Mouse (Mus musculus): ENCODE results near the gene Gm7361. TPM values are rescaled to one million over a fixed set of nuclear protein-coding genes. Genes with fewer than 3 reads are reported as not detected.
A peak's percentile ranks its signal among the peaks of the same experiment; 100 is the strongest.
"Not testable (repeated sequence)": the region's sequence is repeated elsewhere in the genome, so short reads cannot be mapped to it uniquely, and the experiment has no call there.

The Gm7361 gene
- polyA plus RNA-seq (2021): 0.08 TPM

GRCm38 (mm10) chr5:26257391-26257790 is at the start of gene Gm7361:
Gene Gm7361 (plus strand): TSS chr5:26257691.
- POLR2A ChIA-PET; ATAC-seq; CTCF ChIA-PET; H3K27me3 ChIP-seq; in situ Hi-C loops (cut with MboI; ENCODE audit: low pct_unique_long_range_greater_than_20kb); DNase-seq (ENCODE audit: low read depth, low spot score): not testable (repeated sequence)

DNA sequence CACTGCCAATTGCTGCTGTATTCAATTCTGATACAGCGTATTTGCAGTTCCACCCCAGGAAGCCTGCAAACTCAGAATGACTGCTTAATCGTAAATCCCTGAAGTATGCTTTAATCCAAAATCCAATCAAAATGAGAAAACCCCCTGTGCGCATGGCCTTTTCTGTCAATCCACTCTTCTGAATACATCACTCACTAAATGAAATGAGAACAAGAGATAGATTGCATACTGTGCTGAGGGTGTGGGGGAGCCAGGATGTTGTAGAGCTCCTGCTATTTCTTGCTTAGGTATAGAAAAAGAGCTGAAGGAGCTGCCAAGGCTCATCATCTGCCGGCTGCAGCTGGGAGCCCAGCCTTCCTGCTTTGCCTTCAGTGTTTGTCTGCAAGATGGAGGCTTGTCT is 46.5 kb upstream of the Gm7361 start:
- TF ChIP-seq CTCF (IDR thresholded peaks at IDR 0.05): no peak
- H3K27me3 ChIP-seq: no peaks in the 10 kb centered on the region
- ATAC-seq (no peak), DNase-seq (ENCODE audit: low read depth, low spot score) (no peak)
- ChIA-PET CTCF (no interaction called here), POLR2A (no interaction called here)
- in situ Hi-C loops (cut with MboI; ENCODE audit: low pct_unique_long_range_greater_than_20kb): no loop called here

DNA sequence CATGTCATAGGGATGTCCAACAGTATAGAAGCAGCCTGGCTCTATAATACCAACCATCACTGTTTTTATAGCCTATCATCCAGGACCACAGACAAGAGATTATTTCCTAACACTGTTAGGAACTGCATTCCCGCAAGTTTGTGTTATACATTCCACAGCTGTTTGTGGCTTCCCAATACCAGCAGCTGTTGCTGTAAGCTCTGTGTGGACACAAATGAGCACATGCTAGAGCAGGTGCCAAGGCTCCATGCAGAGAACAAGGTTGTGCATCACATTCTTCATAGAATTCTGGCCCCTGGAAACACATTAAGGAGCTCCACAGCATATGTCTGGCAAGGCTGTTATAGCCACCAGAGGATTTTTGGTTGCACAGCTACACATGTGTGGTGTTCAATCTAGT is 35.4 kb upstream of the Gm7361 start:
- DNase-seq (ENCODE audit: low read depth, low spot score): peak; percentile 20
- ATAC-seq: peak; percentile 89
- no peak for TF ChIP-seq CTCF (IDR thresholded peaks at IDR 0.05)
- no peaks in the 10 kb centered on the region for H3K27me3 ChIP-seq
- ChIA-PET CTCF (interaction anchor here (1.0 to 1.4 kb wide), 3 partner anchors 12 to 58 kb away, joined by 3 read pairs; no protein-coding TSS in a partner anchor), POLR2A (no interaction called here)
- in situ Hi-C loops (cut with MboI; ENCODE audit: low pct_unique_long_range_greater_than_20kb): no loop called here

GRCm38 (mm10) chr5:26266656-26267055 is 9.2 kb downstream of the Gm7361 start:
- not testable (repeated sequence) for ATAC-seq

DNA sequence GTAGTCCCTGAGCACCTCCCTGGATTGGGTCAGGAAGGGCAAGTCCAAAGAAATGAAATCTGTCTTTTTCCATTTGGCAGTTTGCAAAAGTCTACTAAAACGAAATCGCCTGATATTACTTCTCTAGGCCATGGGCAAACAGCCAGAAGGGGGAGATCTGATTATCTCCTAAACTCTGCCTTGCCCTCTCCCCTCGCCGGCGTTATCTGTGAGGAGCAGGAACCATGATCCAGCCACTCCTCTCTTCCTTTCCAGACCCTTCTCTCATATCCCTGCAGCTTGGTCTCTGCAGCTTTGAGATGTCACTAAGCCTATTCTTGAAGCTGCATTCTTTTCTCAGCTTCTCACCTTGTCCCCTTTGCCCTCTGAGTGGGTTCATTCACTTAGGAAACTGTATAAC is 22.9 kb downstream of the Gm7361 start:
- in situ Hi-C loops (cut with MboI; ENCODE audit: low pct_unique_long_range_greater_than_20kb): loop anchor here (25.0 kb wide), 1 partner anchor 757 kb away; no protein-coding TSS in a partner anchor
- DNase-seq (ENCODE audit: low read depth, low spot score) (no peak), ATAC-seq (no peak)
- no peak for TF ChIP-seq CTCF (IDR thresholded peaks at IDR 0.05)
- ChIA-PET POLR2A (no interaction called here), CTCF (interaction anchor here (1.0 to 1.1 kb wide), 2 partner anchors 54 to 58 kb away, joined by 3 read pairs; no protein-coding TSS in a partner anchor)
- H3K27me3 ChIP-seq: no peaks in the 10 kb centered on the region

More at GRCm38 (mm10) chr5:26266656-26267055, 9.2 kb downstream of the Gm7361 start:
- in situ Hi-C loops (cut with MboI; ENCODE audit: low pct_unique_long_range_greater_than_20kb); CTCF ChIA-PET; DNase-seq (ENCODE audit: low read depth, low spot score); POLR2A ChIA-PET; H3K27me3 ChIP-seq: not testable (repeated sequence)

GRCm38 (mm10) chr5:26281717-26282116 is 24.2 kb downstream of the Gm7361 start:
- no peak for DNase-seq (ENCODE audit: low read depth, low spot score)
- no peak for TF ChIP-seq CTCF (IDR thresholded peaks at IDR 0.05)
- H3K27me3 ChIP-seq: no peaks in the 10 kb centered on the region
- no peak for ATAC-seq
- in situ Hi-C loops (cut with MboI; ENCODE audit: low pct_unique_long_range_greater_than_20kb): loop anchor here (25.0 kb wide), 1 partner anchor 756 kb away; no protein-coding TSS in a partner anchor
- CTCF ChIA-PET: interaction anchor here (0.7 to 1.6 kb wide), 4 partner anchors 9 to 595 kb away, joined by 3 to 4 read pairs (median 4); no protein-coding TSS in a partner anchor
- POLR2A ChIA-PET: no interaction called here

- ATAC-seq: peak; percentile 51
- in situ Hi-C loops (cut with MboI; ENCODE audit: low pct_unique_long_range_greater_than_20kb): loop anchor here (25.0 kb wide), 1 partner anchor 755 kb away; no protein-coding TSS in a partner anchor
- no peaks in the 10 kb centered on the region for H3K27me3 ChIP-seq
- POLR2A ChIA-PET: no interaction called here
- CTCF ChIA-PET: interaction anchor here (0.7 to 1.6 kb wide), 5 partner anchors 8 to 1262 kb away, joined by 3 to 4 read pairs (median 4); no protein-coding TSS in a partner anchor
- DNase-seq (ENCODE audit: low read depth, low spot score): no peak
- TF ChIP-seq CTCF (IDR thresholded peaks at IDR 0.05): peak; percentile 82
Measured at GRCm38 (mm10) chr5:26282282-26282681, 24.8 kb downstream of the Gm7361 start.

DNA sequence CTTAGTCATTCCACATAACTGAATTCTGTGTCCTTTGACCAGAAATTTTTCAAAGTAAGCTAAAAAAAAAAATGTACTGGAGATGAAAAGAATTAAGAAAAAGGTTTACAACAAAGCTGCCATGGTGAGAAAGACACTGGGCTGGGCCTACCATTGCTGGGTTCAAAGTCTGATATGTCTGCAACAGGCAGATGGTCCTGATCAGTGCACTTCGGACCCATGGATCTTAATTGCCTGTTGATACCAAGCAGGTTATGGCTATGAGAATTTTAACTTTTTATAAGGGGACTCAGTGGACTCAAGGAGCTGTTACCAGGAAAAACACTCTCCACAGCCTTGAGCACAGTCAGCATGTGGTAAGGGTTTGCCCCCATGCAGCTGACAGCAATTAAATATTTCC is 25.9 kb downstream of the Gm7361 start:
- POLR2A ChIA-PET: interaction anchor here (0.6 to 0.9 kb wide), 2 partner anchors 291 to 550 kb away, joined by 3 read pairs; no protein-coding TSS in a partner anchor
- CTCF ChIA-PET: interaction anchor here (1.0 to 1.6 kb wide), 3 partner anchors 11 to 1261 kb away, joined by 3 to 4 read pairs (median 4); no protein-coding TSS in a partner anchor
- ATAC-seq: no peak
- TF ChIP-seq CTCF (IDR thresholded peaks at IDR 0.05): no peak
- no peaks in the 10 kb centered on the region for H3K27me3 ChIP-seq
- DNase-seq (ENCODE audit: low read depth, low spot score): no peak
- in situ Hi-C loops (cut with MboI; ENCODE audit: low pct_unique_long_range_greater_than_20kb): loop anchor here (25.0 kb wide), 1 partner anchor 754 kb away; no protein-coding TSS in a partner anchor

- POLR2A ChIA-PET: no interaction called here
- DNase-seq (ENCODE audit: low read depth, low spot score): no peak
Measured at GRCm38 (mm10) chr5:26291621-26292020, 34.1 kb downstream of the Gm7361 start.

DNA sequence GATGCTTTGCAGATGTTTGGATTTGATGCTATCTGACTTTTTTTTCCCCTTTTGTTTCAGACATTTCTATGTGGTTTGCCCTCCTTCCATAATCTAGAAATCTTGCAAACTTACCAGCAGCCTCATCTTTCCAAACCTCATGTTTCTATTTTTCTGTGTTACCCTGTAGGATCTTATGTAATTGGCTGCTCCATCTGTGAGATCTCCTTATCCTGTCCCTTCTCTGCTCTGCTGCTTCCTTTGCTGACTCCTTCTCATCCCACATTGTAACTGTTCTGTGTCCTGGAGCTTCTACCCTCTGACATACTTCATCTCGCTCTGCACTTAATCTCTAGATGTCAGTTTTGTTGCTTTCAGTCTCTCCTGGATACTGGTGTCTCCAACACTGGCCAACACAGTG is 35.8 kb downstream of the Gm7361 start:
- no peak for DNase-seq (ENCODE audit: low read depth, low spot score)
- POLR2A ChIA-PET: interaction anchor here (0.7 to 1.1 kb wide), 2 partner anchors 17 to 1107 kb away, joined by 3 to 4 read pairs; no protein-coding TSS in a partner anchor

More at GRCm38 (mm10) chr5:26291621-26292020, 34.1 kb downstream of the Gm7361 start:
- in situ Hi-C loops (cut with MboI; ENCODE audit: low pct_unique_long_range_greater_than_20kb): loop anchor here (25.0 kb wide), 1 partner anchor 746 kb away; no protein-coding TSS in a partner anchor
- peaks cover under 1% of the 10 kb centered on the region for H3K27me3 ChIP-seq
- CTCF ChIA-PET: no interaction called here
- TF ChIP-seq CTCF (IDR thresholded peaks at IDR 0.05): no peak
- ATAC-seq: no peak

More for the DNA sequence above, 35.8 kb downstream of the Gm7361 start:
- no peak for TF ChIP-seq CTCF (IDR thresholded peaks at IDR 0.05)
- in situ Hi-C loops (cut with MboI; ENCODE audit: low pct_unique_long_range_greater_than_20kb): loop anchor here (25.0 kb wide), 1 partner anchor 744 kb away; no protein-coding TSS in a partner anchor
- CTCF ChIA-PET: no interaction called here
- no peak for ATAC-seq
- peaks cover 11% of the 10 kb centered on the region for H3K27me3 ChIP-seq

Other genes with a start within 250 kb of the Gm7361 start
- gene Gm5862, start 234.8 kb upstream of the Gm7361 start, polyA plus RNA-seq (2021): not detected
- gene Speer4a, start 218.1 kb upstream of the Gm7361 start, polyA plus RNA-seq (2021): not detected
- not detected for gene Gm7347, start 199.1 kb upstream of the Gm7361 start, polyA plus RNA-seq (2021)
- not detected for gene Gm10471, start 168.4 kb upstream of the Gm7361 start, polyA plus RNA-seq (2021)
- not detected for gene 5031410I06Rik, start 152.3 kb upstream of the Gm7361 start, polyA plus RNA-seq (2021)
- not detected for gene Gm10220, start 136.3 kb upstream of the Gm7361 start, polyA plus RNA-seq (2021)